Mouse (Mus musculus) fibroblast of lung, adult 2 months (primary cell): Measurements from ENCODE around the gene Spink4.
A peak's percentile ranks its signal among the peaks of the same experiment; 100 is the strongest.

ENCODE experiments used
- DNase-seq: peaks from one replicate; pipeline ENCODE4 v3.0.0-alpha.2; 2011; ENCODE audit warnings: low read depth

Spink4 gene

GRCm38 (mm10) chr4:40969781-40970591 is 50.1 kb downstream of the Spink4 start:
- DNase-seq: no peak

- DNase-seq: no peak
Observed at GRCm38 (mm10) chr4:40970592-40970841, 50.7 kb downstream of the Spink4 start.

GRCm38 (mm10) chr4:40970842-40971701 is 51.2 kb downstream of the Spink4 start, which contains the start of gene Nfx1:
TSS of gene Nfx1 (plus strand) at chr4:40970906.
- DNase-seq: peak; percentile 74

GRCm38 (mm10) chr4:40971744-40972143 is 51.9 kb downstream of the Spink4 start:
- no peak for DNase-seq

- no peak for DNase-seq
Observed at GRCm38 (mm10) chr4:40974011-40974410, 54.2 kb downstream of the Spink4 start.

- DNase-seq: no peak
Observed at GRCm38 (mm10) chr4:40975678-40976077, 55.8 kb downstream of the Spink4 start.

GRCm38 (mm10) chr4:40976651-40977050 is 56.8 kb downstream of the Spink4 start:
- no peak for DNase-seq

GRCm38 (mm10) chr4:40979430-40979829 is 59.6 kb downstream of the Spink4 start:
- no peak for DNase-seq
